Mouse (Mus musculus): Measurements from ENCODE around the gene Gm29797.

- TF ChIP-seq CTCF (IDR thresholded peaks at IDR 0.05; ENCODE audit: insufficient read depth, low read depth, low read length) (no peak), POLR2A (IDR thresholded peaks at IDR 0.05; ENCODE audit: insufficient read depth, low read depth, low read length) (no peak)
Measured at GRCm38 (mm10) chr2:181698241-181698640, 41.4 kb downstream of the Gm29797 start, which contains the start of gene Lkaaear1.
